Mouse (Mus musculus) urinary bladder, adult 2 months (tissue): ENCODE data around the gene Ceacam12. TPM values are rescaled to one million over a fixed set of nuclear protein-coding genes. Genes with fewer than 3 reads are reported as not detected.
"Not testable (repeated sequence)": the region's sequence is repeated elsewhere in the genome, so short reads cannot be mapped to it uniquely, and the experiment has no call there.

Experiments
- DNase-seq: peaks from one replicate; pipeline ENCODE4 v3.0.0; 2022; ENCODE audit warnings: low spot score
- polyA plus RNA-seq: library from polyadenylated mRNA; depleted of rRNA; stranded (reverse); fragments of >200 nt; gene quantifications from 2 replicates; pipeline ENCODE4 v1.2.3, GENCODE M21; 2012; rRNA removed

The Ceacam12 gene
- 0.06 and 0.12 TPM in 2 replicates for polyA plus RNA-seq

- DNase-seq, result no peak
These were observed at the start of gene Ceacam12 for GRCm38 (mm10) chr7:18065629-18066028. TSS of gene Ceacam12 (plus strand) at chr7:18065929.

DNA sequence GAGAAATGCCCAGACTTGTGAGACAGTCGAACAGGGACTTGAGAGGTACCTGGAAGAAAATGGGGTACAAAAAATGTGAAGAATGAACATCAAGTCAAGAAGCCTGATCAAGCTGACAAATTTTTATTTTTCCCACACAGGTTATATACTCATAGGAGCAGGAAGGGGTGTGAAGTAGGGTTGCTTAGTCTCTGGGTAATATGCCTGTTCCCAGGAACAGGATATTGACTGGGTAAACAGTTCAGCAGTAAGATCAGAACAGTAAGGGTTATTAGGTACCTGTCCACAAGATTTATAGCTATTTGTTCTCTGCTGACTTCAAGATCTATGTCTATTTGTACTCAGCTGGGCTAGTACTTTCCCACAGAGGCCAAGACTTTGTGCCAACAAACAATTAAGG is 8.1 kb downstream of the Ceacam12 start:
- not testable (repeated sequence) for DNase-seq

DNA sequence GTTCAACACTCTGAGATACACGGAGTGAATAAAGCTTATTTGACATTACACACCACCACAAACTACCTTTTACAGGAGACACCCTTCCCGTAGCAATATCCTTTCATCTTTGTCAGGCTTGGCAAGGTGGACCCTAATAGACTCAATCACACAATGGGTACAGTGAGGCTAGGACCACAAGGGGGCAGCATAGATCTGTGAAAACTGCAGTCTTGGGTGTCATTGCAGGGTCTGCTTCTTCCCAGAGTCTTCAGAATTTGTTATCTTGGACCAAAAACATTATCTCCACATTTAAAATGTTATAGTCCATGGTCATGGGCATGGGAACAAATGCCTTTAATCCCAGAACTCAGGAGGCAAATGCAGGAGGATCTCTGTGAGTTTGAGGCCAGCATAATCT is 35.1 kb downstream of the Ceacam12 start:
- no peak for DNase-seq

Other genes with a start within 250 kb of the Ceacam12 start
- 0.04 TPM in 2 replicates for gene Gm5155, start 194.2 kb upstream of the Ceacam12 start, polyA plus RNA-seq
- not detected in 2 replicates for gene Ceacam11, start 93.8 kb upstream of the Ceacam12 start, polyA plus RNA-seq
- not detected in 2 replicates for gene Ceacam13, start 56.0 kb upstream of the Ceacam12 start, polyA plus RNA-seq
- not detected in 2 replicates for gene Igfl3, start 110.6 kb downstream of the Ceacam12 start, polyA plus RNA-seq
- not detected in 2 replicates for gene Mill1, start 179.4 kb downstream of the Ceacam12 start, polyA plus RNA-seq